Mouse (Mus musculus) spleen, adult 2 months (tissue): Measurements from ENCODE around the gene Fmnl1. TPM values are rescaled to one million over a fixed set of nuclear protein-coding genes. Genes with fewer than 3 reads are reported as not detected.

Source experiments
- DNase-seq, 2 experiments: peaks; one replicate each; pipeline versions ENCODE4 v3.0.0 to v3.0.0-alpha.2; 2012 to 2021; ENCODE audit warnings: low spot score in 2 of 2, low read depth in 1 of 2
- H3K27ac ChIP-seq: fragments of 200-500 bp; 2 replicates; pipeline ENCODE4 v1.5.1; 2012; ENCODE audit warnings: low read length, inconsistent platforms; ENCODE audit not compliant: insufficient read depth
- H3K27me3 ChIP-seq: fragments of 200-500 bp; 2 replicates; pipeline ENCODE4 v1.6.1; 2012; ENCODE audit warnings: mild to moderate bottlenecking, moderate library complexity, low read length, inconsistent platforms; ENCODE audit not compliant: control insufficient read depth, insufficient read depth
- H3K36me3 ChIP-seq: fragments of 200-500 bp; 2 replicates; pipeline ENCODE4 v1.6.1; 2012; ENCODE audit warnings: mild to moderate bottlenecking, low read length, inconsistent platforms; ENCODE audit not compliant: control insufficient read depth, insufficient read depth
- H3K4me1 ChIP-seq: fragments of 200-500 bp; 2 replicates; pipeline ENCODE4 v1.6.1; 2011; ENCODE audit warnings: inconsistent platforms; ENCODE audit not compliant: control insufficient read depth, insufficient read depth, insufficient read length
- H3K4me3 ChIP-seq: fragments of 200-500 bp; 2 replicates; pipeline ENCODE4 v1.5.1; 2011; ENCODE audit warnings: mild to moderate bottlenecking, inconsistent platforms; ENCODE audit not compliant: insufficient read depth, insufficient read length; ENCODE audit errors: extremely low read depth
- CTCF ChIP-seq: fragments of 200-500 bp; IDR thresholded peaks from 2 replicates; pipeline ENCODE4 v1.5.1; 2011; ENCODE audit warnings: mild to moderate bottlenecking, inconsistent platforms; ENCODE audit not compliant: insufficient read depth, insufficient read length, insufficient replicate concordance; ENCODE audit errors: extremely low read depth
- POLR2A ChIP-seq: fragments of 200-500 bp; IDR thresholded peaks from 2 replicates; pipeline ENCODE4 v1.6.1; 2011; ENCODE audit warnings: low read depth, low read length, inconsistent platforms
- WGBS: fragments of 180-500 bp; shearing (Covaris S2); methylation state at CpG from one replicate; pipeline ENCODE4 v1.1.7; 2018; 5-methylcytosine and 5-hydroxymethylcytosine counted together
- polyA plus RNA-seq: library from polyadenylated mRNA; depleted of rRNA; stranded (reverse); fragments of >200 nt; gene quantifications from 2 replicates; pipeline ENCODE4 v1.2.3, GENCODE M21; 2012

Gene Fmnl1
- polyA plus RNA-seq, 1 experiment, result 137 TPM

- WGBS, result 89% methylated on average over 18 of the region's 18 CpGs
- no peak for DNase-seq
- H3K27me3 ChIP-seq, result no peaks in the 10 kb centered on the region
- no peaks in the 10 kb centered on the region for H3K4me1 ChIP-seq
- H3K4me3 ChIP-seq, result no peak overlapping the region
- TF ChIP-seq CTCF (no peak), POLR2A (no peak)
- H3K36me3 ChIP-seq, result peaks cover 83% of the 10 kb centered on the region
- H3K27ac ChIP-seq, result no peak overlapping the region
These were observed 24.3 kb downstream of the Fmnl1 start for GRCm38 (mm10) chr11:103195236-103195635.

DNA sequence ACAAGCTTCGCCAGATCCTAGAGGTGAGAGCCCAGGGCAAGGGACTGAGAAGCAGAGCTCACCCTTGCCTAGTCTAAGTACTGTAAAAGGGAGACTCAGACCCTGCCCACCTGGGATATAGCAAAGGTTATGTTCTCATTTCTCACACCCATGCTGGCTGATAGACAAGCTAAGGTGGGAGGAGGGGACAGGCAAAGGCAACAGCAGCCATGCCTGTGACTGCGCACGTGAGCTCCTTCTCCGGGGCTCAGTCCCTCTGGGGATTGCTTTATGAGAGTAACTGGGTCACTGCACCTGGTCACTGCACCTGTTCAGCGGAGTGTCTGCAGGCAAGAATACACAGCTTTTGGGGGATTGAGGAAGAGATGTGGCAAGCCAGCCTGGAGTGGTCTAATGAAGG lies 24.7 kb downstream of the Fmnl1 start:
- no peak for TF ChIP-seq POLR2A
- TF ChIP-seq CTCF, result no peak
- DNase-seq, result no peak
- WGBS, result 78% methylated on average over 5 of the region's 5 CpGs
- Histone ChIP-seq H3K27me3 (no peaks in the 10 kb centered on the region), H3K4me3 (no peak overlapping the region), H3K4me1 (no peaks in the 10 kb centered on the region), H3K36me3 (peaks cover 80% of the 10 kb centered on the region), H3K27ac (no peak overlapping the region)

- H3K4me1 ChIP-seq, result no peaks in the 10 kb centered on the region
- no peak overlapping the region for H3K27ac ChIP-seq
- WGBS, result 92% methylated on average over 4 of the region's 4 CpGs
- no peak overlapping the region for H3K4me3 ChIP-seq
- TF ChIP-seq CTCF, result no peak
- no peak for TF ChIP-seq POLR2A
- H3K27me3 ChIP-seq, result no peaks in the 10 kb centered on the region
- peaks cover 67% of the 10 kb centered on the region for H3K36me3 ChIP-seq
- no peak for DNase-seq
These were observed 26.4 kb downstream of the Fmnl1 start for GRCm38 (mm10) chr11:103197340-103197739.

DNA sequence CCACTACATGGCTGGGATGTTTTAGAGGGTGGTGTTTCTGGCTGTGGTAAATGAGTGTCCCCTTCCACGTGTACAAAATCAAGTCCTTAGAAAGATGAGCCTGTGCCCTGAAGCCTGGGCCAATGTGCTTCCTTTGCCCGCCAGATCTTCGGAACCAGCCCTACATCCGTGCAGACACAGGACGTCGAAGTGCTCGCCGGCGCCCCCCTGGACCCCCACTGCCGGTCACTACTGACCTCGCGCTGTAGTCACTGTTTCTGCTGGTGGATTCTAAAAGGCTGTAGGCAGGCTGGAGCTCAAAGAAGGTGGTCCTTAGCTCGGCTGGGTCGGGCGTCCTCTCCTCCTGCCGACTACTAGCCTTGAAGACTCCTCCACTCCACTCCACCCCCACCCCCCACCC lies 27.4 kb downstream of the Fmnl1 start:
- Histone ChIP-seq H3K36me3 (peaks cover 57% of the 10 kb centered on the region), H3K4me3 (no peak overlapping the region), H3K27me3 (no peaks in the 10 kb centered on the region), H3K27ac (no peak overlapping the region), H3K4me1 (no peaks in the 10 kb centered on the region)
- 86% methylated on average over 16 of the region's 16 CpGs for WGBS
- no peak for DNase-seq
- TF ChIP-seq CTCF, result no peak
- TF ChIP-seq POLR2A, result no peak

DNA sequence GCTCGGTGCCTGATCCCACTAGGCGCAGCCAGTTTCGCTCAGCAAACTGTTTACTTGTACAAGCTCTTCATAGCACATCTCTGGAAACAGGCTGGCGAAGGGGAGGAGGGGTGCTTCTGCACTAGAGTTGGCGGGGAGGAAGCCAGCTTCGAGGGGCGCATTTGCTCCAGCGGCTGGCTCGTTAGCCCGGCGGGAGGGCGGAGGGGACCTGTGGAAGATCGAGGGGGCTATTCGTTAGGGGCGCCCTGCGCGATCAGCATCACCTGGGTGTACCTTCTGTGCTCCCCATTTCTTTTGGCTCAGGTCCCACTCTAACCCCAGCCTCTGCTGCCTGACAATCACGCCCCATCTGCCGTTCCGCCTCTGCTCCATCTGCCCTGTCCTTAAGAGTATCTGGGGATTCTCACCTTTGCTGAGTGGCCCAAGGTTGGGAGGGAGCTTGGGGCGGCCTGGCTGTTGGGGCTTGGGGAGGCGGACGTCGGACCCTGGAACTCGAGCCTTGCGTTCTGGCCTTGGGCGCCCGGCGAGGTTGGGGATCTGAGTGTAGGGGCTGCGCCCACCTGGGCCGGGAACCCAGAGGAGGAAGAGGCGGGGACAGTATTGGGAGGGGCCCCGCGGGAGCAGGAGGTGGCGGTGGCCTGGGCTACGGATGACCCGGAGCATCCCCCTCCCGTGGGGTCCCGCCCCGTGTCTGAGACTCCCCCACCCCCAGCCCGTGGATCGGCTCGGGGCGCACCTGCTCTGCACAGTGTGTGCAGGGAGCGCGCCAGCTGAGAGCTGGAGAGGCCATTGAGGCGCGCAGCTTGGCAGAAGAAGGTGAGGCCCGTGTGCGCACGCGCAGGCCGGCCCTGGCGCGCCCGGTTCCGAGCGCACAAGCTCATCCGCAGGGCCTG lies 28.2 kb downstream of the Fmnl1 start:
- no peak for TF ChIP-seq CTCF
- no peak for TF ChIP-seq POLR2A
- H3K4me1 ChIP-seq, result no peaks in the 10 kb centered on the region
- H3K36me3 ChIP-seq, result peaks cover 48% of the 10 kb centered on the region
- H3K4me3 ChIP-seq, result no peak overlapping the region
- 75% methylated on average over 59 of the region's 59 CpGs for WGBS
- H3K27me3 ChIP-seq, result no peaks in the 10 kb centered on the region
- H3K27ac ChIP-seq, result no peak overlapping the region
- no peak for DNase-seq

DNA sequence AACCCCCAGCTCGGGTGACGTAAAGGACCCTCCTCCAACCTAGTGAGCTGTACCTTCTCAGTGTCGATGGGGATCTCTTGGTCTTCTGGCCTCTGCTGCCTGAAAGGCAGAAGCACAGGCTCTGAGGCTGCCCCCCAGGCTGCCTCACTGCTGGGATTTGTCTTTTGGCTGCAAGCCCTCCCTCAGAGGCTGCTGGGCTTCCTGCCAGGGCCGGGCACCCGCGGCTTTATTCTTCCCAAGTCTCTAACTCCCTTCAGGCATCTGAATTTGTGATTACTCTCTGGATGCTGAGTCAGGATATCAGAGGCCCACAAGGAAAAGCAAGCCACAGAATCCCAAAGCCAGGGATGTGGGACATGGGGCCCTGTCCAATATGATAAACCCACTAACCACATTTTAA lies 30.8 kb downstream of the Fmnl1 start:
- Histone ChIP-seq H3K4me3 (no peak overlapping the region), H3K36me3 (peaks cover 25% of the 10 kb centered on the region), H3K27me3 (no peaks in the 10 kb centered on the region), H3K4me1 (no peaks in the 10 kb centered on the region), H3K27ac (no peak overlapping the region)
- 34% methylated on average over 6 of the region's 6 CpGs for WGBS
- no peak for DNase-seq
- TF ChIP-seq POLR2A (no peak), CTCF (no peak)

GRCm38 (mm10) chr11:103202376-103202775 lies 31.5 kb downstream of the Fmnl1 start:
- no peak for TF ChIP-seq POLR2A
- no peak for DNase-seq
- no peaks in the 10 kb centered on the region for H3K27me3 ChIP-seq

More at GRCm38 (mm10) chr11:103202376-103202775, 31.5 kb downstream of the Fmnl1 start:
- no peak overlapping the region for H3K4me3 ChIP-seq
- H3K4me1 ChIP-seq, result no peaks in the 10 kb centered on the region
- peaks cover 18% of the 10 kb centered on the region for H3K36me3 ChIP-seq
- no peak overlapping the region for H3K27ac ChIP-seq
